Mouse (Mus musculus): ENCODE measurements around the gene Oas1h.
"Not testable (repeated sequence)": the region's sequence is repeated elsewhere in the genome, so short reads cannot be mapped to it uniquely, and the experiment has no call there.

DNA sequence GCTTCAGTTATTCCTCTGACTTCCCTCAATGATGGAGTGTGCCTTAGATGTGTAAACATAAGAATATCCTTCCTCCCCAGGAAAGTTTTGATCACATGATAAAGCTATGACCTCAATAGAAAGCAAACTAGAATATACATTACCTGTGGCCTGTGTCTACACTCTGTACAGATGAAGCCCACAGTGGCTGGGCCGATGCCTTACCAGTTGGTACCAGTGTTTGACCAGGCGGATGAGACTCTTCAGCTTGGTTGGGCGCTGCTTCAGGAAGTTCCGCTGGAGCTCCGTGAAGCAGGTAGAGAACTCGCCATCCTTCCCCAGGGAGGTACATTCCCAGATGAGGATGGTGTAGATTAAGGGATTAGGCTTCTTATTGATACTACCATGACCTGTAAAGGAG lies 20.5 kb downstream of the Oas1h start:
- not testable (repeated sequence) for TF ChIP-seq NELFE (IDR thresholded peaks at IDR 0.05; ENCODE audit: low read depth, low read length); ZC3H11A (IDR thresholded peaks at IDR 0.05; ENCODE audit: low read depth, low read length); MAFK (IDR thresholded peaks at IDR 0.05; ENCODE audit: borderline replicate concordance, low read depth, low read length); POLR2A (IDR thresholded peaks at IDR 0.05; ENCODE audit: control insufficient read depth in 1 of 2, insufficient read depth in 1 of 2, low read depth in 1 of 2, low read length in 2 of 2, poor library complexity in 1 of 2); CTCF (IDR thresholded peaks at IDR 0.05 in 2 of 3, conservative IDR thresholded peaks at IDR 0.05 in 1 of 3; ENCODE audit: control insufficient read depth in 1 of 3, insufficient read depth in 1 of 3, low read depth in 2 of 3, low read length in 3 of 3, poor library complexity in 1 of 3, severe bottlenecking in 1 of 3); UBTF (IDR thresholded peaks at IDR 0.05; ENCODE audit: borderline replicate concordance, insufficient read depth, low read depth, low read length); E2F4 (IDR thresholded peaks at IDR 0.05; ENCODE audit: borderline replicate concordance, low read depth, low read length); MXI1 (IDR thresholded peaks at IDR 0.05; ENCODE audit: low read depth, low read length); EP300 (IDR thresholded peaks at IDR 0.05; ENCODE audit: low read depth in 1 of 2, low read length in 2 of 2)

Data from MEL (cell line).